Mouse (Mus musculus) gastrocnemius, postnatal 4 days (tissue): ENCODE measurements around the gene Grhpr. TPM values are rescaled to one million over a fixed set of nuclear protein-coding genes. Genes with fewer than 3 reads are reported as not detected.
"Not testable (repeated sequence)": the region's sequence is repeated elsewhere in the genome, so short reads cannot be mapped to it uniquely, and the experiment has no call there.

Source experiments
- DNase-seq, 2 experiments: peaks; one replicate each; pipeline ENCODE4 v3.0.0; 2021 to 2022; ENCODE audit warnings: low spot score in 2 of 2, mixed read lengths in 2 of 2
- long read RNA-seq, 2 experiments: library from polyadenylated mRNA; stranded (forward); transcript quantifications; one replicate each; pipeline ENCODE4 v2.0.0; 2021
- total RNA-seq, 2 experiments: library from RNA; stranded (reverse); gene quantifications; 2 replicates each; pipeline ENCODE4 v1.2.3; 2021

The Grhpr gene
- total RNA-seq, result 10 to 100 TPM; 20.2 to 22.8 TPM
- long read RNA-seq, experiment 1, transcript Grhpr-201 (9 exons, 1,280 nt), result major isoform, 19 of 22 reads
- long read RNA-seq, experiment 1, partial matches to known transcripts, result 1 of 22 reads
- long read RNA-seq, experiment 1, other reads (novel, unspliced or antisense), result 2 of 22 reads
- long read RNA-seq, experiment 2, transcript Grhpr-201 (9 exons, 1,280 nt), result major isoform, 20 of 21 reads
- long read RNA-seq, experiment 2, partial matches to known transcripts, result 1 of 21 reads
- long read RNA-seq, experiment 2, other reads (novel, unspliced or antisense), result 0 of 21 reads

DNA sequence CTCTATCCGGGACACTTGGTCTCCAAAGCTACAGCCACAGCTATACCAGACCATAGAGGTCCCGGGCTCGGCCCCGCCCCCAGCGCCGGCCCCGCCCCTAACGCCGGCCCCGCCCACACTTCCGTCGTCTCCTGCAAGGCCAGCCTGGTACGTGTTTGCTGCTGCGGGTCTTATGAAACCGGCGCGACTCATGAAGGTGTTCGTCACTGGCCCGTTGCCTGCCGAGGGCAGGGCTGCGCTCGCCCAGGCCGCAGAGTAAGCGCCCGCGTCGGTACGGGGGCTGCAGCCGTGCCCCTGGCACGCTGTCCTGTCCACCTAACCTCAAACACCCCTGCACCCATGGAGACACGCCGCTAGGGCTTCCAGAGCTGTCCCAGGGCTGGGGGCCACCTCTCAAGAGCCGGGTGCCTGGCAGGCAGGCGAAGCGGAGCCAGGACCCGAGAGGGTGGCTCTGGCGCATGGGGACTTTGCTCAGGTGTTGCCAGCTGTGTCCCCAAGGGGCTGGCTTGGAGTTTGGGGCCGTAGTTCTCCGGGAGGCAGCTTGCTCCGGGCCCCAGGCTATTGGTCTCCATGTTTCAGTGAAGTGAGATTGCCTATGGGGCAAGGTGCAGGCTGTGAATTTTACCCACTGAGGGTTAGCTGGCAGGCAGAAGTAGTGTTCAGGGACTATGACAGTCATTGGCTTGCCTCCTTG lies at the start of gene Grhpr:
Grhpr (plus strand) TSS at position 116 of the 694 bp plus-strand sequence.
- DNase-seq, result peak; percentile 68 to 80

GRCm38 (mm10) chr4:44931732-44932131 lies 49.5 kb upstream of the Grhpr start:
- no peak for DNase-seq

DNA sequence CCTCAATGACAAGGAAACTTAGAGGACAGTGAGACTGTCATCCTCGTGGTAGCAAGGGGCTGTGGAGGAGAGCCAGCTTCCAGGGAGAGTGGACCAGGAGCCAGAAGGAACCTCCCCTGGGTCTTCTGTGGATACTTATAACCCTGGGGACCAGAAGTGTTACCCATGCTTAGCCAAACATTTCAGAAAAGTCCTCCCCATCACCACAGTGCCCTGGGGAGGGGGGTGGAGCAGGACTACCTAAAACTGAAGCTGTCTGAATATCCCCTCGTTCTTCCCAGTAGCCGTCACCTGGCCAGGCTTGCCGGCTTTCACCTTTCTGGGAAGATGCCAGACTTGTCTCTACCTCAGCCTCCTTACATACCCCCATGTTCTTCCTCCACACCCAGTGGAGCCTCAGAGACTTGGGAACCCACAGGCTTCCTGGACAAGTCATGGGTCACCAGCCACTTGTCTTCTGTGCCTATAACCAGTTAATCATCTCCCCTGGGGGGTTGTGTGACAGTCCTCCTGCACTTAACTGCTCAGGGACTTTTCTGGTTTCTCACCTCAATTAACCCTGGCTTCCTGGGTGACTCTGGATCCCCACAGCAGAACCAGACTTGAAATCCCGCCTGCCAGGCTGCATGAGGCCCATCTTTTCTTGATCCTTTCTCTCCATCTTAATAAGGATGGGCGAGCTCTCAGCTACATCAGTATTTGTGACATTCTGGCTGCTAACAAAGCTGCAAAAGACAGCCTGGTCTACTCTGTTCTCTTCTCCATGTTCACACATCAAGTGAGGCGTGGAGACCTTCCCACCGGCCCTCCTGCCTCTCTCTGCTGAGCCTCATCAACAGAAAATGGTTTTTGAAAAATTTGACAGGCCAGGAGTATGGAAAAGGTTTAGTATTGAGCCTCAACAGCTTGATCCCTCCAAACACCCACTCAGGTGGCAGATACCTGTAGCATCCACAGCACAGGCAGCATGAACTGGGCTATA lies 42.5 kb upstream of the Grhpr start:
- DNase-seq, result no peak

- DNase-seq, result no peak
Observed at GRCm38 (mm10) chr4:44939576-44940249, 41.5 kb upstream of the Grhpr start.

- no peak for DNase-seq
Observed at GRCm38 (mm10) chr4:44940286-44940685, 40.9 kb upstream of the Grhpr start.

- DNase-seq, result no peak
Observed at GRCm38 (mm10) chr4:44942237-44942636, 39.0 kb upstream of the Grhpr start.

- DNase-seq, result no peak
Observed at GRCm38 (mm10) chr4:44943480-44943879, 37.7 kb upstream of the Grhpr start.

DNA sequence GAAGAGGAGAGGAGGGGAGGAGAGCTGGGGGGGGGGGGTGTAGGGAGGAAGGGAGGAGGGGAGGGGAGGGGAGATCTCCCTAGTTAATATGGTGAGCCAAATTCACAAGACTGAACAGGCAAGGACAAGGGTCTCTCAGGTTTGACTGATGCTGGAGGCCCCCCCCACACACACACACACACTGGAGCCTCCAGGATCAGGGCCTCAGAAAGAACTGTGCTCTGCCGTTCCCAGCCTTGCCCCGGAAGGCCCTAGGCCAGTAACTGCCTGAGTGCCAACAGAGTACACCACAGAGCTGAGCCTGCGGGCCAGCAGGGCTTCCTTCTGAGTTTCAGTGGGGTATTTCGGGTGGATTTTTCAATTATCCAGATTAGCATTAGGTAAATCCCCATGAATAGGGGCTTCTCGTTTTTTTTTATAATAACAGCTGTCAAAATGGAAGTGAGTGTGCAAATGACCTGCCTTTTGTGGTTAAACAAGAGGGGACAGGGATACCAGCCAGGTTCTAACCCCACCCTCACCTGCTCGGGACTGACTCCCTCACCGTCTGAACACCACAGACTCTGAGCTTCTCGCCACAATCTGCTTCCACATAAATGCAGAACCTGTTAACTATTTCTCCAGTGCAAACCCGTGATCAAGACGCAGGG lies 36.6 kb upstream of the Grhpr start:
- DNase-seq, result no peak

- not testable (repeated sequence) for DNase-seq
Observed at GRCm38 (mm10) chr4:44946126-44946525, 35.1 kb upstream of the Grhpr start.

GRCm38 (mm10) chr4:44947464-44947863 lies 33.7 kb upstream of the Grhpr start:
- DNase-seq, result no peak

GRCm38 (mm10) chr4:44948314-44948713 lies 32.9 kb upstream of the Grhpr start:
- DNase-seq, result no peak

- DNase-seq, result no peak
Observed at GRCm38 (mm10) chr4:44953041-44953440, 28.2 kb upstream of the Grhpr start.

GRCm38 (mm10) chr4:44958776-44959175 lies 22.4 kb upstream of the Grhpr start:
- DNase-seq, result no peak

GRCm38 (mm10) chr4:44959220-44959619 lies 22.0 kb upstream of the Grhpr start:
- no peak for DNase-seq

- no peak for DNase-seq
Observed at GRCm38 (mm10) chr4:44963156-44963555, 18.0 kb upstream of the Grhpr start.

- no peak for DNase-seq
Observed at GRCm38 (mm10) chr4:44965175-44965574, 16.0 kb upstream of the Grhpr start.

DNA sequence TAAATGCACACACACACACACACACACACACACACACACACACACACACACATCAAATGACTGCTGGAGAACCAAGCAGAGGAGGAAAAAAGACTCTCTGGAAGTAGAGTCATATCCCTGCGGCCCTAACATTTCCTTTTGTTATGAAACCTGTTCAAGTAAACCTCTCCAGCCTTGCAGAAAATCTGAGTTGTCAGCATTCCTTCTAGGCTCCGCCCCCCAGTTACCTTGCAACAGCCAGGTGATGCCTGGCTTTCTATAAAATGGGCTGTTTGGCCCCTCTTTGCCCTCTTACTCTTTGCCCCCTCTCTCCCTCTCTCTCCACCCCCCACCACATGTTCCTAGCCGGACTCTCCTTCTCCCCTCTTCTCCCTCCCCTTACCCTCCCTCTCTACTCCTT lies 15.5 kb upstream of the Grhpr start:
- no peak for DNase-seq

DNA sequence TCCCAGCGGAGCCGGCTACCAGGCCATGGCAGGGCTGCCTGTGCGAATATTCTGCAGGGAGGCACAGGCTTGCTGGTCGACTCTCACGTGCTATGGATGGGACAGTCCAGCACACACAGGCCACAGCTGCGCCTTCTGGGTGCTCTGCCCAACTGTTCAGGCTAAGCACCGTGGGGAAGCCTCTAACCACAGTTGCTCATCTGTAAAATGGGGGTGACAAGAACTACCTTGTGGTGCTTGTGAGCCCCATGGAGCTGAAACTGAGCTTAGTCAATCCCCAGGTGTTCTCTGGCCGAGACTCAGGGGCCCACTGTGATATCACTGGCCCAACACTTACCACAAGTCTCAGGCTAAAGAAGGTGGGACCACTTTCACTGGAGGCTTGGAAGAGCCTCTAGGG lies 13.8 kb upstream of the Grhpr start:
- no peak for DNase-seq

- DNase-seq, result no peak
Observed at GRCm38 (mm10) chr4:44970056-44970455, 11.1 kb upstream of the Grhpr start.

DNA sequence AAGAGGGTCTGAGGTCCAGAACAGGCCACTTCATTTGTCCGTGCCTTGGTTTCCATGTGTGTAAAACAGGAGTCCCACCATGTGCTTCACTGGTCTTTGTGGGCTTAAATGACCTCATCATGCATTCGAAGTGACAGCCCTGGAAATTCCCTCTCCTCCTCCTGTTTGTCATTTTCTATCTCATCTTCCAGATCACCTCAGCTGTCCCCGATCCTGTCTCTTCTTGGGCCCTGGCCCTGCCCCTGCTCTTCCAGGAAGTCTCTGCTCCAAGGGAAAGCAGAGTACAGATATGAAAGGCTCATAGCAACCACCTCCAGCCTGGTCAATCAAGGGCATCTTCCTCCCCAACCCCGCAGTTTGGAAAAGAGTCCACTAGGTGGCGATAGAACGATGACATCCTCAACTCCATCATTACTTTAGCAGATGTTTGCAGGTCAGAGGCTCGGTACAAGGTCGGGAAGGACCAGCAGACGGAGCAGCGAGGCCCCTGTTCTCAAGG lies 10.5 kb upstream of the Grhpr start:
- DNase-seq, result peak in 1 of 2 experiments; percentile 51
